Mouse (Mus musculus) adrenal gland, postnatal 10 days (tissue): Measurements from ENCODE around the gene Pam. TPM values are rescaled to one million over a fixed set of nuclear protein-coding genes. Genes with fewer than 3 reads are reported as not detected.

Experiments used
- DNase-seq: peaks from one replicate; pipeline ENCODE4 v3.0.0; 2021; ENCODE audit warnings: mixed read lengths
- total RNA-seq, 2 experiments: library from RNA; stranded (reverse); gene quantifications; 2 replicates each; pipeline ENCODE4 v1.2.3; 2021

The Pam gene
- total RNA-seq, 2 experiments from 2014 or later: 205 to 219 TPM

- no peak for DNase-seq
Measured at GRCm38 (mm10) chr1:98035736-98036135, 59.7 kb downstream of the Pam start.

GRCm38 (mm10) chr1:98031802-98032201 lies 63.6 kb downstream of the Pam start:
- no peak for DNase-seq

GRCm38 (mm10) chr1:98029025-98029424 lies 66.4 kb downstream of the Pam start:
- no peak for DNase-seq

- no peak for DNase-seq
Measured at GRCm38 (mm10) chr1:98028468-98028867, 67.0 kb downstream of the Pam start.

GRCm38 (mm10) chr1:98027959-98028358 lies 67.5 kb downstream of the Pam start:
- DNase-seq: no peak

- no peak for DNase-seq
Measured at GRCm38 (mm10) chr1:98025924-98026640, 69.4 kb downstream of the Pam start.

- no peak for DNase-seq
Measured at GRCm38 (mm10) chr1:98023866-98024265, 71.6 kb downstream of the Pam start.

- no peak for DNase-seq
Measured at GRCm38 (mm10) chr1:98018987-98019386, 76.5 kb downstream of the Pam start.

GRCm38 (mm10) chr1:98016004-98016848 lies 79.2 kb downstream of the Pam start:
- DNase-seq: no peak

- no peak for DNase-seq
Measured at GRCm38 (mm10) chr1:98015564-98015963, 79.9 kb downstream of the Pam start.

- peak; percentile 78 for DNase-seq
Measured at GRCm38 (mm10) chr1:98002561-98003425, 92.7 kb downstream of the Pam start.

- no peak for DNase-seq
Measured at GRCm38 (mm10) chr1:97999465-97999864, 96.0 kb downstream of the Pam start.

GRCm38 (mm10) chr1:97998961-97999360 lies 96.5 kb downstream of the Pam start:
- DNase-seq: peak; percentile 61

- DNase-seq: no peak
Measured at GRCm38 (mm10) chr1:97997088-97997487, 98.4 kb downstream of the Pam start.

- no peak for DNase-seq
Measured at GRCm38 (mm10) chr1:97991976-97992375, 103.5 kb downstream of the Pam start.

GRCm38 (mm10) chr1:97983189-97983588 lies 112.3 kb downstream of the Pam start:
- DNase-seq: peak; percentile 31

GRCm38 (mm10) chr1:97979422-97979821 lies 116.0 kb downstream of the Pam start:
- DNase-seq: no peak

- no peak for DNase-seq
Measured at GRCm38 (mm10) chr1:97977521-97977920, 117.9 kb downstream of the Pam start.

- peak; percentile 86 for DNase-seq
Measured at GRCm38 (mm10) chr1:97976873-97977473, 118.5 kb downstream of the Pam start.

GRCm38 (mm10) chr1:97976072-97976471 lies 119.4 kb downstream of the Pam start:
- no peak for DNase-seq

GRCm38 (mm10) chr1:97974968-97975367 lies 120.5 kb downstream of the Pam start:
- DNase-seq: no peak

- DNase-seq: no peak
Measured at GRCm38 (mm10) chr1:97969765-97970164, 125.7 kb downstream of the Pam start.
